Mouse (Mus musculus): ENCODE results near the gene Gsto2. TPM values are rescaled to one million over a fixed set of nuclear protein-coding genes. Genes with fewer than 3 reads are reported as not detected.
A peak's percentile ranks its signal among the peaks of the same experiment; 100 is the strongest.

Gsto2 gene
- polyA plus RNA-seq, 1 experiment from 2014 or later: 0.76 TPM

DNA sequence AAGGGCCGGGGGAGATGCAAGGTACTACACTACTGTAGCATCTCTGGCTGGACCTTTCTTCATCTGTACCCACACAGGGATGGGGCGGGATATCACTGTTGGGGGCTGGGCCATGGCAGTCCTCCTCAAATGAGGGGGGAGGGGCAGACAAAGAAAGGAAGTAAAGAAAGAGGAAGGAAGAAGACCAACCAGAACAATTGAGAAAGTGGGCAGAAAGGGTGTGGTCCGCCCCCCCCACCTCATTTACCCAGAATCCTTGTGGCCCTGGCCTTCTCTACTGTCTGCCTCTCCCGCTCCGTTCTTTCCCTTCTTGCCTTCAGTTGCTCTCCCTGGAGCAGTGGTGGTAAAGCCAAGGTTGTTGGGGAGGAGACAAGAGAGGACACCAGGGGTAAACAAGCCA, 40.3 kb downstream of the Gsto2 start:
- H3K4me3 ChIP-seq: no peak overlapping the region
- H3K27me3 ChIP-seq (ENCODE audit: poor library complexity, severe bottlenecking): no peaks in the 10 kb centered on the region
- H3K36me3 ChIP-seq (replicated peaks): peaks cover 16% of the 10 kb centered on the region
- peaks cover 64% of the 10 kb centered on the region for H3K4me1 ChIP-seq
- H3K9me3 ChIP-seq: no peaks in the 10 kb centered on the region
- no peak for DNase-seq (ENCODE audit: extremely low spot score, low spot score)
- WGBS: 87% methylated on average over 5 of the region's 5 CpGs
- H3K27ac ChIP-seq: 0 out of 2 replicates have a peak overlapping the region, but pooled peaks have one; percentile 1

DNA sequence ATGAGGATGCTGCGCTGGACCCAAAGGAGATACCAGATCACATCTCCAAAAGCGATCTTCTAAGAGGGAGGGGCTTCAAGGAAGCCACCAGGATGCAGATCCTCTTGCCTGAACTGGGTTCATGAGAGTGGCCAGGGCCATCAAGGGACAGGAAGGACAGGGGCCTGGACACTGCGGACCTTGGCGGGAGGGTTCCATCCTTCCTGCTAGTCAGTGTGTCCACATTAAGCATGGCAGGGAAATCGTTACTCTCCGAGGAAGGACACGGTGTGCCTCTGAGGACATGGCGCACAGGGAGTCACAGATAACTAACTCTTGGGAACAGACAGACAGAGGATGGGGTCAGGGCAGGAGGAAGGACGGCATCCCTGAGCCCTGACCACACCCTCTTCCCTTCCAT, 42.3 kb downstream of the Gsto2 start:
- Histone ChIP-seq H3K4me1 (peaks cover 65% of the 10 kb centered on the region), H3K27ac (no peak overlapping the region), H3K27me3 (ENCODE audit: poor library complexity, severe bottlenecking) (no peaks in the 10 kb centered on the region), H3K9me3 (no peaks in the 10 kb centered on the region), H3K4me3 (no peak overlapping the region), H3K36me3 (replicated peaks) (peaks cover 32% of the 10 kb centered on the region)
- WGBS: 93% methylated on average over 9 of the region's 9 CpGs
- DNase-seq (ENCODE audit: extremely low spot score, low spot score): no peak

DNA sequence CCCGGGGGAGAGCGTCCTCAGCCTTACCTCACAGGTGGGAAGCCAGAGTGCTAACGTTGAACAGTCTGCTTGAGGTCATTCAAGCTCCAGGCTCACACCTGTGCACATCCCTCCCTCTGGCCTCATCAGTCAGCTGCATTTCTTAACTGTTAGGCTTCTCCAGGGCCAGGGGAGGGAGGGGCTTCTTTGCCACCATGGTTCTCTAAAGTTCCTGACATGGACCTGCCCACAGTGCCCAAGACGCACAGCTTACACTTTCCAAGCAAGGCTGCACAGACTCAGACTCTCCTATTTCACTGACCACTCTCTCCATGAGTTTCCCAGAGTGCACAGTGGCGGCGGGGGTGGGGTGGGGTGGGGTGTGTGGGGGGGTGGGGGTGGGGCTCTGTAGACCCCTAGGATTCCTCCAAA, 43.6 kb downstream of the Gsto2 start:
- WGBS: 26% methylated on average over 6 of the region's 6 CpGs
- Histone ChIP-seq H3K27ac (peak overlapping the region; percentile 98), H3K9me3 (no peaks in the 10 kb centered on the region), H3K36me3 (replicated peaks) (peaks cover 38% of the 10 kb centered on the region), H3K4me1 (peaks cover 54% of the 10 kb centered on the region), H3K4me3 (peak overlapping the region; percentile 53), H3K27me3 (ENCODE audit: poor library complexity, severe bottlenecking) (no peaks in the 10 kb centered on the region)
- DNase-seq (ENCODE audit: extremely low spot score, low spot score): no peak

DNA sequence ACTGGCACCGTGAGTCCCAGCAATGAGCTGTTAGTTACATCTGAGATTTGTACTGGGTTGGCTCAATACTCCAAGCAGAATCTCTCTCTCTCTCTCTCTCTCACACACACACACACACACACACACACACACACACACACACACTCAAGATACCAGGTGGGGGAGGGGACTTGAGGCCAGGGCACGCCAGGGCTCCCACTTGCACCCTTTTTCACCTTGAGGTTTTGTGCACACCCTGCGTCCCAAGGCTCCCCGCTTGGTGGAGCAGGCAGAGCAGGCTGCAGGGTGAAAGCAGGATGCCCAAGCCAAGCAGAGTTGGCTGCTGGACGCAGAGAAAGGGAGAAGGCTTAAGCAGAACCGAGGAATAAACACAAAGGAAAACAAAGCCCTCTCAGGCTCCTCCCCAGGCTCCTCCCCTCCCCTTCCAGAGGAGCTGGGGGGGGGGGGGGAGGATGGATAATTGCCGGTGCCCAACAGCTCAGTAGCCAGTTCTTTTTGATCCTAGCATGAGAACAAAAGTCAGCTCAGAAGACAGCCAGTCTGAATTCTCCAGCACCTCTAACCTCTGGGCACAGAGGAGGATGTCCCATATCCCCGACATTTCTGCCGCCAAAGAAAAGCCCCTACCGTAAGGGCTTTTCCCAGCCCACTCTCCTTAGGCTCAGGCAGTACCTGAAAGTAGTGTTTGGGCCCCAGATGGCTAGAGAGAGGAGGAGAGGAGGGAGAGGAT, 44.2 kb downstream of the Gsto2 start:
- Histone ChIP-seq H3K4me1 (peaks cover 53% of the 10 kb centered on the region), H3K9me3 (no peaks in the 10 kb centered on the region), H3K27ac (peak overlapping the region; percentile 98), H3K27me3 (ENCODE audit: poor library complexity, severe bottlenecking) (no peaks in the 10 kb centered on the region), H3K4me3 (peak overlapping the region; percentile 53), H3K36me3 (replicated peaks) (peaks cover 37% of the 10 kb centered on the region)
- DNase-seq (ENCODE audit: extremely low spot score, low spot score): peak; percentile 79
- WGBS: 2% methylated on average over 10 of the region's 10 CpGs

DNA sequence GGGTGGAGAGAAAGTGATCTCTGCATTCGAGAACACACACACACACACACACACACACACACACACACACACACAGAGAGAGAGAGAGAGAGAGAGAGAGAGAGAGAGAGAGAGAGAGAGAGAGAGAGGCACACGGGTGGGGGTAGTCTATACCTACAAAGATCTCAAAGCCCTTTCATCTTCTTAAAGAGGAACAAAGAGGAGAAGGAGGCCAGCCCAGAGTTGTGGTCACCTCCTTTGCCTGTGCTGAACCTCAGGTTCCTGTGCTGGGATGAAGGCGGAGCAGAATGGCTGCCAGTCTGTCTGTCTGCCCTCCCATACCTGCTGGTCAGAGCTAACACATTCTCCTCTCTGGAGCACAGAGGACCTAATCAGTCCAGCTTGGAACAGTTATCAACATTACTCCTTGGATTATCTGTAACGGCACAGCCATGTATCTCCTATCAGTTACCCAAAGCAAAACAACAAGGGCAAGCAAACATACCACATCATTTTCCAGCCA, 44.8 kb downstream of the Gsto2 start:
- Histone ChIP-seq H3K9me3 (no peaks in the 10 kb centered on the region), H3K27me3 (ENCODE audit: poor library complexity, severe bottlenecking) (no peaks in the 10 kb centered on the region), H3K4me3 (peak overlapping the region; percentile 53), H3K4me1 (peaks cover 51% of the 10 kb centered on the region), H3K27ac (peak overlapping the region; percentile 98), H3K36me3 (replicated peaks) (peaks cover 35% of the 10 kb centered on the region)
- 36% methylated on average over 4 of the region's 4 CpGs for WGBS
- no peak for DNase-seq (ENCODE audit: extremely low spot score, low spot score)

DNA sequence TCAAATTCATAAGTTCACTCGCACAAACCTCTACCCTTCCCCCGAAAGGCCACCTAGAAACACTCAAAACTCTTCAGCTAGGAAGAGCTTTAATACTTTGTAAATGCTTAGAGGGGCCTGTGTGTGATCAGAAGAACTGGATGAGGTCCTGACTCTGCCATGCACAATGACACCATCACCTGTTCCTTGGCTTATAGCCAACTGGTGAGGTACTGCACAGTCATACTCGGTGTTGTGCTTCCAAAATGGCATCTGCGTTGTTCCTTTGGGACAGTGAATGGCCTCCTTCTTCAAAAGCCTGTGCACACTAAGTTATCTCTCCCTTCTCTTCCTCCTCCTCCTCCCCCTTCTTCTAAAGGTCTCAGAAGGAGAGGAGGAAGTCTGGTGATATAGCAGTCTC, 45.4 kb downstream of the Gsto2 start:
- 92% methylated on average over 4 of the region's 4 CpGs for WGBS
- H3K36me3 ChIP-seq (replicated peaks): peaks cover 35% of the 10 kb centered on the region

DNA sequence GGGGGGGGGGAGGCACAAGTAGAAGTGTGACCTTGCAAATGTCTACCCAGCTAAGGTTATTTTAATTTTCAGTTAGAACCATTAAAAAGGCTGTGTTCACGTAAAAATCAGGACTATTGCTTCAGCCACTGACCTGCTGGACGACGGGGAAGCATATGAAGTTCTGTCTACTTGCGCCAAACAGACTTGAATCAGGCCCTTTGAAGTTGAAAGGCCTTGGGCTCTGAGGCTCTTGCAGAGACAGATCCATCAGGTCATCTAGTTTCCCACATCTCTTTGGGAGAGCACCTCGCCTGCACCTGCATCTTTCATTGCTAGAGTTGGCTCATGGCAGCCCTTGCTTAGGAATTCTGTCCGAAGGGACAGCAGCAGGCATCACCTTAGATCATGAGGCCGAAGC, 48.0 kb downstream of the Gsto2 start:
- Histone ChIP-seq H3K4me3 (no peak overlapping the region), H3K9me3 (no peaks in the 10 kb centered on the region), H3K36me3 (replicated peaks) (peaks cover 24% of the 10 kb centered on the region), H3K27ac (no peak overlapping the region), H3K4me1 (peaks cover 69% of the 10 kb centered on the region), H3K27me3 (ENCODE audit: poor library complexity, severe bottlenecking) (no peaks in the 10 kb centered on the region)
- 90% methylated on average over 7 of the region's 7 CpGs for WGBS
- no peak for DNase-seq (ENCODE audit: extremely low spot score, low spot score)

More for the DNA sequence above, 45.4 kb downstream of the Gsto2 start:
- Histone ChIP-seq H3K4me1 (peaks cover 47% of the 10 kb centered on the region), H3K27ac (peak overlapping the region; percentile 98), H3K4me3 (no peak overlapping the region), H3K9me3 (no peaks in the 10 kb centered on the region), H3K27me3 (ENCODE audit: poor library complexity, severe bottlenecking) (no peaks in the 10 kb centered on the region)
- DNase-seq (ENCODE audit: extremely low spot score, low spot score): no peak

DNA sequence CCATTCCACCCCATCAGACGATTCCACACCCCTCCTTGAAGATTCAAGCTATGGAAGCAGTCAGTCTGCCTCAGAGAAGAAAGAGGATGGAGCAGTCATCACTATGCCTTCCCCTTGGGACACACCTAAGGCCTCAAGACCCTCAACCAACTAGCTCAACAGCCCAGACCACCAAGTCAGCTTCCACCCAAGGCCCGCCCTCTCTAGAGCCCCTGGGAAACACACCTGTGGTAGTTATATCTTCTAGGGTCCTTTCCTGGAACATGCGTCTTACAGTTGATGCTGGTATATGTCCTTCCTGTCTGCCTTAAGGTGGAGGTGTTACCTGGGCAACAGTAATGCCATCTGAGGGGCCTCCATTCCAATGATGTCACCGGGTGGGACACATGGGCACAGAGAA, 48.9 kb downstream of the Gsto2 start:
- Histone ChIP-seq H3K27ac (no peak overlapping the region), H3K9me3 (no peaks in the 10 kb centered on the region), H3K4me1 (peaks cover 63% of the 10 kb centered on the region), H3K36me3 (replicated peaks) (peaks cover 24% of the 10 kb centered on the region), H3K4me3 (no peak overlapping the region), H3K27me3 (ENCODE audit: poor library complexity, severe bottlenecking) (no peaks in the 10 kb centered on the region)
- DNase-seq (ENCODE audit: extremely low spot score, low spot score): no peak
- WGBS: 88% methylated on average over 4 of the region's 4 CpGs

DNA sequence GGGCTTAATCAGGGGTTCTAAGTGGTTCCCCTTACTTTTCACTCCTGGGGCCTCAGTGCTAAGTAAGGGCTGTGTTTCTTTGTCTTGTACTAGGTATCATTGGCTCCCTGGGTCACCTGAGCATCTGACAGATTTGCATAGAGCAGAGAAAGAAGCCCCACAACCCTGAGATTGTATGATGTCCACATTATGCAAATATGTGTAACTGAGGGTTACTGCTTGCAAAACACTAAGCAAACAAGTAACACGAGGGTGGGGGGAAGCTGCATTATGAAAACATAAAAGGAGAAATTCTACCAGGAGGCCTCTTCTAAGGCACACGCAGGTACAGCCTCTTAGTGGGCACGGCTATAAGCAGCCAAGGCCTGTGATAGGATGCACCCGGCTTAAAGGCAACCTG, 49.9 kb downstream of the Gsto2 start:
- no peaks in the 10 kb centered on the region for H3K9me3 ChIP-seq
- peaks cover 24% of the 10 kb centered on the region for H3K36me3 ChIP-seq (replicated peaks)
- no peak for DNase-seq (ENCODE audit: extremely low spot score, low spot score)
- H3K4me3 ChIP-seq: no peak overlapping the region
- no peak overlapping the region for H3K27ac ChIP-seq
- peaks cover 58% of the 10 kb centered on the region for H3K4me1 ChIP-seq
- no peaks in the 10 kb centered on the region for H3K27me3 ChIP-seq (ENCODE audit: poor library complexity, severe bottlenecking)
- WGBS: 82% methylated on average over 4 of the region's 4 CpGs

DNA sequence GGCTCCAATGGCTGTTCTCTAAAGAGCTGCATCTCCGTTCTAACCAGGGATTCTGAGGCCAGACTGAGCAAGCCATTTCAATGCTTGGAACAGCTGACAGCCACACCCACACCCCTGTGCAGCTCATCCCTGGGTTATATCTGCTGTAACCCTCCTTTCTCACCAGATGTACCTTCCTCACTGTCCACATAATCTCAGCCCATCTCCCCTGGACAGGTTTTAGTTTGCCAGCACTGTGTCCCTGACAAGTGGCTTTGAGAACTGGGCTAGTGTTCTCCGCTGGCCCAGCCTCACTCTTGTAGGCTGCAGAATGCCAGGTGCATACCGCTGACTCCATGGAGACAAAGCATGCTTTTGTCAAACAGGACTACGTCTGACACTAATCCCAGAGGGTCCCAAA, 52.1 kb downstream of the Gsto2 start:
- Histone ChIP-seq H3K4me3 (peak overlapping the region; percentile 90), H3K9me3 (no peaks in the 10 kb centered on the region), H3K36me3 (replicated peaks) (peaks cover 6% of the 10 kb centered on the region), H3K27ac (peak overlapping the region; percentile 98), H3K27me3 (ENCODE audit: poor library complexity, severe bottlenecking) (no peaks in the 10 kb centered on the region), H3K4me1 (peaks cover 44% of the 10 kb centered on the region)
- DNase-seq (ENCODE audit: extremely low spot score, low spot score): no peak
- 16% methylated on average over 4 of the region's 4 CpGs for WGBS

DNA sequence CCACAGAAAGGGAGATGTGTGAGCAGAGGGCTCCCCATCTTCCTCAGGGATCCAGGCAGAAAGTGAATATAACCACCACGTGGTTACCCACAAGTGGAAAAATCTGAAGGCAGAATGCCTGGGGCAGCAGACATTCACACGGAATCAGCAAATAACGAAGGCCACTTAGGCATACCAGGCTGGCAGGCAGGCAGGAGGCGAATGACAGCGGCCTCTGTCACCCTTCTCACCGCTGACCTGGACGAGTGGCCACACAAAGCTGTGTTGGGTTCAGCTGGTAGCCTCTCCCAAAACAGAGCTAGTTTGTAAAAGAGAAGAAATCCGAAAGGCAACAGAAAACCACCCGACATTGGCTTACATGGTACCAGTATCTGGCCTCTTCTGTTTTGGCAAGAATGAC, 52.7 kb downstream of the Gsto2 start:
- WGBS: 21% methylated on average over 9 of the region's 9 CpGs
- peak overlapping the region; percentile 98 for H3K27ac ChIP-seq
- DNase-seq (ENCODE audit: extremely low spot score, low spot score): no peak

DNA sequence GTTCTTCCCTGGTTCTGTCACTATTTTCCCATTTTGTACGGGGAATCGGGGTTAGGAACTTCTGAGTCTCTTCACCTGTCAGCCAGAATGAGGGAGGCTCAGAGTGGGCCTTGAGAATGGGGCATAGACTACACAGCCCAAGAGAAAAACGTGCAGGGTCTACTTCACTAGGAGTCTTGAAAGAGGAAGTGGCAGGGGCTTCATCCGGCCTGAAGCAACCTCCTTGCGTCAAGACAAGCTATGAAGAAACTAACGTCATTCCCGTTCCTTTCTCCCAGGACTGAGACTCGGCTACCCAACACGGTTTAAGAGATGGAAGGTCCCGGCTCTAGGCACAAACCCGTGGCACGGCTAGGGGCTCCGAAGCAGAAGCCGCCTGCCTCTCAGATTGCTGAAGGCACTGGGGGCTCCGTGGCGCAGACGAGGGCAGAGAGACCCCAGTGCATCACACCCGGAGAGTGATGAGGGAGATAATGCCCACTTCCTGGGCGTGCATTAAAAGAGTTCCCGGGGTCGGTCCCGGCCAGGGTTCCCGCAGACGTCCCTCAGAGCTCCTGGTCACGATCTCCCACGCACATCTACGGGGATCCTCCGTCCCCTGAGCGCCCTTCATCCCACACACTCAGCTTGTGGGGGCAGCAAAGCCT, 53.2 kb downstream of the Gsto2 start:
- peak overlapping the region; percentile 90 for H3K4me3 ChIP-seq
- H3K4me1 ChIP-seq: peaks cover 42% of the 10 kb centered on the region
- no peaks in the 10 kb centered on the region; the same call in 1 of the 2 replicates for H3K36me3 ChIP-seq (replicated peaks)
- DNase-seq (ENCODE audit: extremely low spot score, low spot score): no peak
- WGBS: under 1% methylated on average over 29 of the region's 29 CpGs
- H3K27ac ChIP-seq: peak overlapping the region; percentile 98
- no peaks in the 10 kb centered on the region for H3K9me3 ChIP-seq
- no peaks in the 10 kb centered on the region for H3K27me3 ChIP-seq (ENCODE audit: poor library complexity, severe bottlenecking)

More for the DNA sequence above, 52.7 kb downstream of the Gsto2 start:
- H3K4me3 ChIP-seq: peak overlapping the region; percentile 90
- H3K4me1 ChIP-seq: peaks cover 42% of the 10 kb centered on the region
- H3K36me3 ChIP-seq (replicated peaks): peaks cover 3% of the 10 kb centered on the region
- no peaks in the 10 kb centered on the region for H3K27me3 ChIP-seq (ENCODE audit: poor library complexity, severe bottlenecking)
- H3K9me3 ChIP-seq: no peaks in the 10 kb centered on the region

Measured in forebrain, embryonic 10.5 days (tissue).